Mouse (Mus musculus) C2C12 (cell line): ENCODE data around the gene Mroh3. TPM values are rescaled to one million over a fixed set of nuclear protein-coding genes. Genes with fewer than 3 reads are reported as not detected.

ENCODE experiments used
- H3K27me3 ChIP-seq: one replicate; pipeline ENCODE4 v1.6.1; 2011; ENCODE audit not compliant: control insufficient read depth, insufficient read depth, insufficient read length
- H3K36me3 ChIP-seq: one replicate; pipeline ENCODE4 v1.6.1; 2011; ENCODE audit not compliant: control insufficient read depth, insufficient read depth
- H3K4me3 ChIP-seq: one replicate; pipeline ENCODE4 v1.5.1; 2011; ENCODE audit warnings: mild to moderate bottlenecking, control low read depth; ENCODE audit not compliant: poor library complexity, insufficient read depth, severe bottlenecking
- H3K79me2 ChIP-seq: one replicate; pipeline ENCODE4 v1.6.1; 2011; ENCODE audit not compliant: control insufficient read depth, insufficient read depth
- H3K79me3 ChIP-seq: one replicate; pipeline ENCODE4 v1.6.1; 2011; ENCODE audit warnings: low read depth, control low read depth
- H3ac ChIP-seq: one replicate; pipeline ENCODE3; 2011; ENCODE audit warnings: low read depth; ENCODE audit not compliant: control insufficient read depth, insufficient read length
- CEBPB ChIP-seq: IDR thresholded peaks from one replicate; pipeline ENCODE4 v1.6.1; 2011; ENCODE audit warnings: low read depth, mild to moderate bottlenecking, control low read depth, moderate library complexity
- CTCF ChIP-seq: IDR thresholded peaks from one replicate; pipeline ENCODE4 v1.5.1; 2011; ENCODE audit not compliant: control insufficient read depth, insufficient read depth, insufficient read length
- FOSL1 ChIP-seq: IDR thresholded peaks from one replicate; pipeline ENCODE4 v1.8.0; 2011; ENCODE audit warnings: mild to moderate bottlenecking, low read length; ENCODE audit not compliant: poor library complexity, insufficient read depth, severe bottlenecking
- MAX ChIP-seq: IDR thresholded peaks from one replicate; pipeline ENCODE4 v1.6.1; 2011; ENCODE audit warnings: mild to moderate bottlenecking, control low read depth
- MYOD1 ChIP-seq: IDR thresholded peaks from one replicate; pipeline ENCODE4 v1.6.1; 2011; ENCODE audit warnings: low read depth; ENCODE audit not compliant: control insufficient read depth, insufficient read length
- MYOG ChIP-seq: IDR thresholded peaks from one replicate; pipeline ENCODE4 v1.6.1; 2011; ENCODE audit not compliant: control insufficient read depth, insufficient read length; ENCODE audit errors: extremely low read depth
- USF1 ChIP-seq: IDR thresholded peaks from one replicate; pipeline ENCODE4 v1.6.1; 2011; ENCODE audit warnings: low read depth, mild to moderate bottlenecking, control low read depth, moderate library complexity
- polyA plus RNA-seq: library from polyadenylated mRNA; unstranded; fragments of >200 nt; fragmentation: generic; extraction: Trizol; gene quantifications from one replicate; pipeline ENCODE4 v1.2.1, GENCODE M21; 2012; ENCODE audit warnings: missing spikeins

The Mroh3 gene
- polyA plus RNA-seq, 1 experiment: not detected

DNA sequence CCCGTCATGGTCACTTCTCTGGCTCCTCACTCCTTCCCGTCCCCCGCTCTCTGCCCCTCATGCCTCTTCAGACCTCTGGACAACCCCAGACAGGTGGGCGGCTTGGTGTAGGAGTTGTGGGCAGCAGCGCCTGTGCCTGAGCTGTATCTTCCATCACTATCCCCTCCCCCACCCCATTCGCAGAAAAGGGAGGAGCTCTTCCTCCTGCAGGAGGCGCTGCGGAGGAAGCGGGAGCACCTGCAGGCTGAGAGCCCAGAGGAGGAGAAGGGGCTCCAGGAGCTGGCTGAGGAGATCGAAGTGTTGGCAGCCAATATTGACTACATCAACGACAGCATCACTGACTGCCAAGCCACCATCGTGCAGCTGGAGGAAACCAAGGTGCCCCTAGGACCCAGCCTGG, 52.8 kb downstream of the Mroh3 start:
- Histone ChIP-seq H3K79me3 (no peaks in the 10 kb centered on the region), H3K27me3 (no peaks in the 10 kb centered on the region), H3ac (no peak overlapping the region), H3K79me2 (no peaks in the 10 kb centered on the region), H3K36me3 (no peaks in the 10 kb centered on the region), H3K4me3 (no peak overlapping the region)
- TF ChIP-seq FOSL1 (no peak), CTCF (no peak), CEBPB (no peak), MAX (no peak), MYOD1 (no peak), MYOG (no peak), USF1 (no peak)

DNA sequence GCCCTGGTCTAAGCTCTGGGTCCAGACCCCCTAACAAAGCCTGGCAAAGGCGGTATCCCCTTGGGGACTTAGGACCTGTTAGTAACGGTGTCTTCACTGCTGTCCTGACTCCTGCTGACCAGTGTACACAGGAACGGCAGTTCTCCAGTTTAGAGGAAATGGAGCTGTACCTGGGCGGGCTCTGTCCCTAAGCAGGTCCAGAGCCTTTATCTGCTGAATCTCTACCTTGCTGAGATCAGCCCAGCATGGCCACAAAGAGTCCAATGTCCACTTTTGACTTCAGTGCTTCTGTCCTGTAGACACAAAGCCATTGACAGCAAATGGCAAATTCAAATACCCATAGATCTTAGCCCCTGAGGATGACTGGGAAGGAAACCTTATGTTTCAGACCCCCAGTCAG, 55.7 kb downstream of the Mroh3 start:
- Histone ChIP-seq H3K27me3 (no peaks in the 10 kb centered on the region), H3K36me3 (no peaks in the 10 kb centered on the region), H3ac (no peak overlapping the region), H3K79me3 (no peaks in the 10 kb centered on the region), H3K79me2 (no peaks in the 10 kb centered on the region), H3K4me3 (no peak overlapping the region)
- TF ChIP-seq MAX (no peak), CEBPB (no peak), CTCF (no peak), FOSL1 (no peak), USF1 (no peak), MYOG (no peak), MYOD1 (no peak)

DNA sequence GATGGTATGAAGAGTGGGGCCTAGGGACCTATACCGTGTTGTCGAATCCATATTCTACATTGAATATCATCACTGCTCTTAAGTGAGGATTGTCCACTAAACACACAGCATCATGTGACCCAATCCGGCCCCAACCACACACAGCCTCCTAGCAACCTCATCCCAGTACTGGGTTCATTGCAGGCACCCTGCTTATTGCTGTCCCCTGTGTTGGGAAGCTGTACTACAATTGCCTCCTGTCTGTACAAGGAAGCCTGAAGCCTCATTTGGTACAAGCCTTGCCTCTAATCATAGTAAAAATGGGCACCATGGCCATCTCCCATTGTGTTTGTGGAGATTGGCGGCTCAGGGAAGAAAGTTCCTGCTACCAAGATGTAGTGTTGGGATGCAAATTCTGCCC, 56.3 kb downstream of the Mroh3 start:
- Histone ChIP-seq H3K27me3 (no peaks in the 10 kb centered on the region), H3K4me3 (no peak overlapping the region), H3K79me3 (no peaks in the 10 kb centered on the region), H3K36me3 (no peaks in the 10 kb centered on the region), H3ac (no peak overlapping the region), H3K79me2 (no peaks in the 10 kb centered on the region)
- TF ChIP-seq MAX: no peak
- TF ChIP-seq MYOG: no peak

DNA sequence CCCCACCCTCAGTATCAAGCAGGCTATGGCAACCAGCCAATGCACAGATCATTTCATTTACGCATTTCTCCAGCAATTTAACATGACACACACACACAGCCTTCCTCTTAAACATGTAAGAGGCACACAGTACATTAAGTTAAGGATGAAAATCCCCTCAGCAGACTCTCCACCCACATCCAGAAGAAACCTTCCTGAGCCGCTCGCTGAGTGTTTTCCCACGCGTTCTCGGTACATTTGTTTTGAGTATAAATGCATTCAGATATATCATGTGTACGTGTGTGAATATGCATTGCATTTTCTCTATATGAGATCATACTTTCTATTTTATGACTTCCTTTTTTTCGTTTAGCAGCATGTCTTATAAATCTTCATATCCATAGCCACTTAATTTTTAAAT, 61.3 kb downstream of the Mroh3 start:
- H3K36me3 ChIP-seq: no peaks in the 10 kb centered on the region
- no peaks in the 10 kb centered on the region for H3K79me3 ChIP-seq
- no peak overlapping the region for H3K4me3 ChIP-seq
- no peaks in the 10 kb centered on the region for H3K27me3 ChIP-seq
- no peak overlapping the region for H3ac ChIP-seq
- H3K79me2 ChIP-seq: no peaks in the 10 kb centered on the region
- TF ChIP-seq CEBPB: no peak
- no peak for TF ChIP-seq MYOD1
- no peak for TF ChIP-seq MAX
- TF ChIP-seq USF1: no peak
- TF ChIP-seq CTCF: no peak
- no peak for TF ChIP-seq FOSL1
- TF ChIP-seq MYOG: no peak

DNA sequence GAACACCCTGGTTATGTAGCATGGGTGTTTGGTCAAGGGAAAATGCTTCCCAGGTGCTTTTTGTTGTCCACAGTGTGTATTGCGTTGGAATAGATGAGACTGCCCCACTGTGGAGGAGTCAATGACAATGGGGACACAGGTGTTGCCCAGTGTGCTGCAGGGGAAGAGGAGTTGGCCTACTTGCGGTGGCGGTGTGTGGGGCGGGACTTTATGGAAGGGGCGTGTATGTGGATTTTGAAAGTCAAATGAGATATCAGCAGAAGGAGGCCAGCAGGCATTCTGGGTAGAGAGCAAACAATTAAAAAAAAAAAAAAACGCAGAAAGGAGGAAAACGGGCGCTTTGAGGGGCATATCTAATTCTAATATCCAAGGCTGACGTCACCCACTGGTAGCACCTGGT, 62.9 kb downstream of the Mroh3 start:
- no peaks in the 10 kb centered on the region for H3K79me2 ChIP-seq
- H3K36me3 ChIP-seq: no peaks in the 10 kb centered on the region
- TF ChIP-seq CEBPB (no peak), FOSL1 (no peak), USF1 (no peak), MYOD1 (no peak), CTCF (no peak), MAX (no peak), MYOG (no peak)
- H3K79me3 ChIP-seq: no peaks in the 10 kb centered on the region
- H3ac ChIP-seq: no peak overlapping the region
- H3K27me3 ChIP-seq: no peaks in the 10 kb centered on the region
- no peak overlapping the region for H3K4me3 ChIP-seq

DNA sequence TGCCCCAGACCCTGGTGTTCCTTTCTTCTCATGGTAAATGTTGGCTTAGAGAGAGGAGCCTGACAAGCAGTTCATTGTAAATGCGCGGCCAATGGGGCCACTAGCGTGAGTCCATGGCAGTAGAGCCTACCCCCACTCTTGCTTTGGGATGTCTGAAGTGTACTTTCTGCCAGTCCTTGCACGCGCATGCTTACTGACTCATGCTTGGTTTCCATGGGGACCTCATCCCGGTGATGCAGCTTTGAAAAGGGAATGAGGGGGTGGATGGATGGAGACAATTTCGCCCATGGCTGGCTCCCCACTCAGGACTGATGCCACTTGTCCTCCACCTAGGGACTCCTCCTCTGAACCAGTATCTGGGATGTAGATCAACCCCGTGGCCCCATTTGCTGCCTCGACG, 69.1 kb downstream of the Mroh3 start:
- Histone ChIP-seq H3ac (no peak overlapping the region), H3K4me3 (no peak overlapping the region), H3K36me3 (no peaks in the 10 kb centered on the region), H3K79me2 (no peaks in the 10 kb centered on the region), H3K27me3 (no peaks in the 10 kb centered on the region), H3K79me3 (no peaks in the 10 kb centered on the region)
- TF ChIP-seq USF1 (no peak), CEBPB (no peak), FOSL1 (no peak), CTCF (no peak), MAX (no peak), MYOG (no peak), MYOD1 (no peak)
